Mouse (Mus musculus) neural tube, embryonic 11.5 days (tissue): ENCODE measurements at regions not wholly inside any gene's neighbourhood (a gene's known extent, or its start where the extent isn't known, plus 50 kb on each side); places are given as distances from the start of the nearest gene placed in this dataset.
A peak's percentile ranks its signal among the peaks of the same experiment; 100 is the strongest.

ENCODE experiments used
- ATAC-seq: fragments of 200-750 bp; cut with Nextera tagmentation; 2 replicates; pipeline ENCODE4 v1.8.0; 2017; ENCODE audit warnings: moderate number of reproducible peaks, mild to moderate bottlenecking, moderate TSS enrichment, moderate library complexity; ENCODE audit not compliant: insufficient read depth, low FRiP score, low TSS enrichment
- DNase-seq: peaks from one replicate; pipeline ENCODE4 v3.0.0-alpha.2; 2015; ENCODE audit warnings: low spot score
- H3K27ac ChIP-seq: fragments of 300-500 bp; sonication (generic); 2 replicates; pipeline ENCODE4 v1.5.1; 2014; ENCODE audit warnings: low read depth, mild to moderate bottlenecking, low read length
- H3K27me3 ChIP-seq: fragments of 300-500 bp; sonication (generic); 2 replicates; pipeline ENCODE4 v1.6.1; 2014; ENCODE audit warnings: mild to moderate bottlenecking, low read length, mixed read lengths; ENCODE audit not compliant: control insufficient read depth, insufficient read depth
- H3K36me3 ChIP-seq: fragments of 300-500 bp; sonication (generic); 2 replicates; pipeline ENCODE4 v1.6.1; 2014; ENCODE audit warnings: mild to moderate bottlenecking, low read length, moderate library complexity, mixed read lengths; ENCODE audit not compliant: control insufficient read depth, insufficient read depth
- H3K4me1 ChIP-seq: fragments of 300-500 bp; sonication (generic); 2 replicates; pipeline ENCODE4 v1.6.1; 2014; ENCODE audit warnings: low read length, mixed read lengths; ENCODE audit not compliant: control insufficient read depth, insufficient read depth
- H3K4me2 ChIP-seq: fragments of 300-500 bp; sonication (generic); 2 replicates; pipeline ENCODE4 v1.6.1; 2014; ENCODE audit warnings: low read depth, mild to moderate bottlenecking, moderate library complexity
- H3K4me3 ChIP-seq: fragments of 300-500 bp; sonication (generic); 2 replicates; pipeline ENCODE4 v1.5.1; 2014; ENCODE audit warnings: low read depth, low read length
- H3K9ac ChIP-seq: fragments of 300-500 bp; sonication (generic); 2 replicates; pipeline ENCODE4 v1.6.1; 2014; ENCODE audit warnings: mild to moderate bottlenecking, low read length
- H3K9me3 ChIP-seq: fragments of 300-500 bp; sonication (generic); 2 replicates; pipeline ENCODE4 v1.6.1; 2016; ENCODE audit warnings: low read length; ENCODE audit not compliant: control insufficient read depth
- WGBS: fragments of 180-500 bp; shearing (Covaris S2); extraction: QIAGEN DNeasy Blood & Tissue Kit; methylation state at CpG from one replicate; pipeline ENCODE4 v1.1.7; 2014; 5-methylcytosine and 5-hydroxymethylcytosine counted together

- ATAC-seq (peak; percentile 74), DNase-seq (peak; percentile 79)
- H3K4me3 ChIP-seq: no peak overlapping the region
- 53% methylated on average over 7 of the region's 7 CpGs for WGBS
- H3K36me3 ChIP-seq: no peaks in the 10 kb centered on the region
- no peaks in the 10 kb centered on the region for H3K4me1 ChIP-seq
- H3K4me2 ChIP-seq: no peak overlapping the region
- no peaks in the 10 kb centered on the region for H3K27me3 ChIP-seq
- H3K9ac ChIP-seq: no peak overlapping the region
- H3K27ac ChIP-seq: no peak overlapping the region
- no peaks in the 10 kb centered on the region for H3K9me3 ChIP-seq
These were observed 581.2 kb downstream of the Gm19410 start for GRCm38 (mm10) chr8:36346682-36347324.

- H3K9ac ChIP-seq: no peak overlapping the region
- no peak for DNase-seq
- 81% methylated on average over 1 of the region's 1 CpGs for WGBS
- ATAC-seq: no peak
- H3K27ac ChIP-seq: no peak overlapping the region
- no peaks in the 10 kb centered on the region for H3K36me3 ChIP-seq
- no peak overlapping the region for H3K4me3 ChIP-seq
- no peak overlapping the region for H3K4me2 ChIP-seq
- no peaks in the 10 kb centered on the region for H3K9me3 ChIP-seq
- H3K27me3 ChIP-seq: no peaks in the 10 kb centered on the region
- H3K4me1 ChIP-seq: no peaks in the 10 kb centered on the region
These were observed 582.5 kb downstream of the Gm19410 start for GRCm38 (mm10) chr8:36348067-36348466.

- Histone ChIP-seq H3K4me1 (no peaks in the 10 kb centered on the region), H3K9ac (no peak overlapping the region), H3K27ac (no peak overlapping the region), H3K27me3 (no peaks in the 10 kb centered on the region), H3K4me2 (no peak overlapping the region), H3K4me3 (no peak overlapping the region), H3K36me3 (no peaks in the 10 kb centered on the region), H3K9me3 (no peaks in the 10 kb centered on the region)
- ATAC-seq (no peak), DNase-seq (no peak)
- WGBS: 28% methylated on average over 3 of the region's 3 CpGs
These were observed 589.3 kb downstream of the Gm19410 start for GRCm38 (mm10) chr8:36354926-36355325.

- 98% methylated on average over 2 of the region's 2 CpGs for WGBS
- Histone ChIP-seq H3K4me1 (no peaks in the 10 kb centered on the region), H3K4me3 (no peak overlapping the region), H3K4me2 (no peak overlapping the region), H3K9ac (no peak overlapping the region), H3K27ac (no peak overlapping the region), H3K27me3 (no peaks in the 10 kb centered on the region), H3K36me3 (no peaks in the 10 kb centered on the region), H3K9me3 (no peaks in the 10 kb centered on the region)
- DNase-seq: no peak
- ATAC-seq: no peak
These were observed 593.4 kb downstream of the Gm19410 start for GRCm38 (mm10) chr8:36358998-36359397.

- Histone ChIP-seq H3K9me3 (no peaks in the 10 kb centered on the region), H3K9ac (no peak overlapping the region), H3K4me3 (no peak overlapping the region), H3K4me2 (no peak overlapping the region), H3K4me1 (no peaks in the 10 kb centered on the region), H3K27ac (no peak overlapping the region), H3K36me3 (no peaks in the 10 kb centered on the region), H3K27me3 (no peaks in the 10 kb centered on the region)
- WGBS: 21% methylated on average over 2 of the region's 2 CpGs
- peak; percentile 63 for DNase-seq
- ATAC-seq: peak; percentile 48; the same call in 1 of the 2 replicates
These were observed 595.7 kb downstream of the Gm19410 start for GRCm38 (mm10) chr8:36361255-36361654.

GRCm38 (mm10) chr8:36361818-36362217, 596.2 kb downstream of the Gm19410 start:
- Histone ChIP-seq H3K27me3 (no peaks in the 10 kb centered on the region), H3K9ac (no peak overlapping the region), H3K9me3 (no peaks in the 10 kb centered on the region), H3K4me1 (no peaks in the 10 kb centered on the region), H3K27ac (no peak overlapping the region), H3K4me2 (no peak overlapping the region), H3K36me3 (no peaks in the 10 kb centered on the region), H3K4me3 (no peak overlapping the region)
- 53% methylated on average over 8 of the region's 8 CpGs for WGBS
- DNase-seq (no peak), ATAC-seq (no peak)

- Histone ChIP-seq H3K27me3 (no peaks in the 10 kb centered on the region), H3K9ac (no peak overlapping the region), H3K4me3 (no peak overlapping the region), H3K9me3 (no peaks in the 10 kb centered on the region), H3K4me2 (no peak overlapping the region), H3K36me3 (no peaks in the 10 kb centered on the region), H3K27ac (no peak overlapping the region), H3K4me1 (no peaks in the 10 kb centered on the region)
- DNase-seq: no peak
- 83% methylated on average over 9 of the region's 9 CpGs for WGBS
- no peak for ATAC-seq
These were observed 597.7 kb downstream of the Gm19410 start for GRCm38 (mm10) chr8:36363291-36363690.

GRCm38 (mm10) chr8:36364567-36365231, 599.1 kb downstream of the Gm19410 start:
- no peak overlapping the region for H3K4me2 ChIP-seq
- H3K27me3 ChIP-seq: no peaks in the 10 kb centered on the region
- 76% methylated on average over 6 of the region's 6 CpGs for WGBS
- no peaks in the 10 kb centered on the region for H3K4me1 ChIP-seq
- no peak overlapping the region for H3K9ac ChIP-seq
- H3K4me3 ChIP-seq: no peak overlapping the region
- H3K36me3 ChIP-seq: no peaks in the 10 kb centered on the region
- no peak overlapping the region for H3K27ac ChIP-seq
- DNase-seq (no peak), ATAC-seq (no peak)
- H3K9me3 ChIP-seq: no peaks in the 10 kb centered on the region

- no peaks in the 10 kb centered on the region for H3K4me1 ChIP-seq
- H3K36me3 ChIP-seq: no peaks in the 10 kb centered on the region
- H3K4me2 ChIP-seq: no peak overlapping the region
- no peak overlapping the region for H3K9ac ChIP-seq
- 71% methylated on average over 2 of the region's 2 CpGs for WGBS
- H3K27me3 ChIP-seq: no peaks in the 10 kb centered on the region
- ATAC-seq (no peak), DNase-seq (no peak)
- H3K27ac ChIP-seq: no peak overlapping the region
- H3K9me3 ChIP-seq: no peaks in the 10 kb centered on the region
- H3K4me3 ChIP-seq: no peak overlapping the region
These were observed 600.4 kb downstream of the Gm19410 start for GRCm38 (mm10) chr8:36365945-36366344.
